Mouse (Mus musculus) lung, embryonic 16.5 days (tissue): ENCODE measurements around the gene Lhcgr. TPM values are rescaled to one million over a fixed set of nuclear protein-coding genes. Genes with fewer than 3 reads are reported as not detected.

ENCODE experiments used
- ATAC-seq: fragments of 200-750 bp; cut with Nextera tagmentation; 2 replicates; pipeline ENCODE4 v1.8.0; 2017; ENCODE audit warnings: low read depth, mild to moderate bottlenecking, moderate library complexity
- H3K27ac ChIP-seq: fragments of 300-500 bp; sonication (generic); 2 replicates; pipeline ENCODE4 v1.5.1; 2014; ENCODE audit warnings: mild to moderate bottlenecking, control low read depth, low read length
- H3K27me3 ChIP-seq: fragments of 300-500 bp; sonication (generic); 2 replicates; pipeline ENCODE4 v1.6.1; 2014; ENCODE audit warnings: low read depth, low read length, mixed read lengths; ENCODE audit not compliant: control insufficient read depth, insufficient read depth
- H3K36me3 ChIP-seq: fragments of 300-500 bp; sonication (generic); 2 replicates; pipeline ENCODE4 v1.6.1; 2014; ENCODE audit warnings: low read length; ENCODE audit not compliant: control insufficient read depth, insufficient read depth
- H3K4me1 ChIP-seq: fragments of 300-500 bp; sonication (generic); replicated peaks from 2 replicates; pipeline ENCODE4 v1.6.1; 2014; ENCODE audit warnings: low read length, mixed read lengths; ENCODE audit not compliant: control insufficient read depth, insufficient read depth
- H3K4me2 ChIP-seq: fragments of 300-500 bp; sonication (generic); 2 replicates; pipeline ENCODE4 v1.6.1; 2014; ENCODE audit warnings: low read depth, low read length, control low read depth
- H3K4me3 ChIP-seq: fragments of 300-500 bp; sonication (generic); 2 replicates; pipeline ENCODE4 v1.5.1; 2014; ENCODE audit warnings: mild to moderate bottlenecking, low read length, control low read depth
- H3K9ac ChIP-seq: fragments of 300-500 bp; sonication (generic); 2 replicates; pipeline ENCODE4 v1.6.1; 2014; ENCODE audit warnings: low read length, control low read depth
- H3K9me3 ChIP-seq: fragments of 300-500 bp; sonication (generic); 2 replicates; pipeline ENCODE4 v1.6.1; 2016; ENCODE audit warnings: low read length; ENCODE audit not compliant: control insufficient read depth
- WGBS: fragments of 180-500 bp; shearing (Covaris S2); extraction: QIAGEN DNeasy Blood & Tissue Kit; methylation state at CpG from one replicate; pipeline ENCODE4 v1.1.7; 2014; 5-methylcytosine and 5-hydroxymethylcytosine counted together
- polyA plus RNA-seq: library from polyadenylated mRNA; unstranded; fragments of >200 nt; fragmentation: Nextera tagmentation; extraction: Ambion mirVana; gene quantifications from 2 replicates; pipeline ENCODE4 v1.2.1, GENCODE M21; 2015

The Lhcgr gene
- polyA plus RNA-seq, 1 experiment from 2014 or later, result 0.38 TPM

GRCm38 (mm10) chr17:88753472-88753857, 38.3 kb downstream of the Lhcgr start:
- Histone ChIP-seq H3K27ac (no peak overlapping the region), H3K9me3 (no peaks in the 10 kb centered on the region), H3K9ac (no peak overlapping the region), H3K27me3 (no peaks in the 10 kb centered on the region), H3K4me3 (peak overlapping the region; percentile 3), H3K36me3 (no peaks in the 10 kb centered on the region), H3K4me2 (peak overlapping the region; percentile 25), H3K4me1 (no peaks in the 10 kb centered on the region)
- peak; percentile 15; the same call in 1 of the 2 replicates for ATAC-seq
- WGBS, result 47% methylated on average over 12 of the region's 12 CpGs

DNA sequence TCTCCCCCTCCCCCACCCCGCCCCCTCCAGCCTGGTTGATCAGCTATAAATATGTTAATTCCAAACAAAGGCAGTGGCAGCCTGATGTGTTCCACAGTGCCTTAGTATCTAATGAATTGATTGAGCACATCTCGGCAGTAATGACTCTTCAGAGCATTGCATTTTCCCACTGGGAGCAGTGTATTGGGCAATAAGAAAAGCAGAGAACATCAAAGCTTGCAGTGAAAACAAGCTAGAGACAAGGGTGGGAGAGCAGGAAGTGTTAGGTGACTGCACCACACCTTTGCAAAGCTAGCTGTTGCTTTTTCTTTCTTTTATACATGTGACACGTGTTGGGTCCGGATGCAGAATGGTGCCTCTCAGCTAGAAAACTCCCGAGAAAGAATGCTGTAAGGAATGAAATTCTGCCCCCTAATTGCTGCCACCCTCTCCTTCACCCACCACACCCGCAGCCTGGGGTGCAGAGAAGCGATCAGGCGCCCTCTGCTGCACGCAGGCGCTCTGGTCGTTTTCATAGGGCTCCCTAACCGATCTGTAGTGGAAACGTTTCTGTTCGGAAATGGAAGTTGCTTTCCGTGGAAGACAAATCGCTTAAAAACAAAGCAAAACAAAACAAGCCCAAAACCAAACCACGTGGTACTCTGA, 38.8 kb downstream of the Lhcgr start:
- Histone ChIP-seq H3K9ac (no peak overlapping the region), H3K4me3 (peak overlapping the region; percentile 3), H3K27ac (no peak overlapping the region), H3K4me1 (no peaks in the 10 kb centered on the region), H3K4me2 (peak overlapping the region; percentile 25), H3K27me3 (no peaks in the 10 kb centered on the region), H3K9me3 (no peaks in the 10 kb centered on the region), H3K36me3 (no peaks in the 10 kb centered on the region)
- 7% methylated on average over 17 of the region's 17 CpGs for WGBS
- peak; percentile 79 for ATAC-seq

DNA sequence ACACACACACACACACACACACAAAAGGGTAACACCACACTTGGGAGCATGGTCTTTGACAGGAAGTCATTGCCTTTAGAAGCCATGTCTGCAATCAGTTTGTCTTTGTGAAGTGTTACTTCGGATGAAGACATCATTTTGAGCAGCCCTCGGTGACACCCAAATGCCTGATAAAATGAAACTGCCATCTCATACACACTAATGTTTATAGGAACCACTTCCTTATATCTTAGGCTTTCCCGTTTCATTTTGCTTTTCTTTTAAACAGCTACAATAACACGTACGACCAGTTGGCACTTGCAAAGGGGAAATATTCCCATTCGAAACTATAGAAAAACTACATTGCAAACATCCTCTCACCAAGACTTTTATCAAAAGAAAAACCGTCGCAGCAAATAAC, 42.1 kb downstream of the Lhcgr start:
- ATAC-seq, result no peak
- 37% methylated on average over 8 of the region's 8 CpGs for WGBS
- peak overlapping the region; percentile 35 for H3K4me2 ChIP-seq
- H3K4me3 ChIP-seq, result peak overlapping the region; percentile 21
- no peaks in the 10 kb centered on the region for H3K4me1 ChIP-seq
- no peaks in the 10 kb centered on the region for H3K27me3 ChIP-seq
- H3K9ac ChIP-seq, result no peak overlapping the region
- H3K9me3 ChIP-seq, result no peaks in the 10 kb centered on the region
- no peak overlapping the region for H3K27ac ChIP-seq
- no peaks in the 10 kb centered on the region for H3K36me3 ChIP-seq

DNA sequence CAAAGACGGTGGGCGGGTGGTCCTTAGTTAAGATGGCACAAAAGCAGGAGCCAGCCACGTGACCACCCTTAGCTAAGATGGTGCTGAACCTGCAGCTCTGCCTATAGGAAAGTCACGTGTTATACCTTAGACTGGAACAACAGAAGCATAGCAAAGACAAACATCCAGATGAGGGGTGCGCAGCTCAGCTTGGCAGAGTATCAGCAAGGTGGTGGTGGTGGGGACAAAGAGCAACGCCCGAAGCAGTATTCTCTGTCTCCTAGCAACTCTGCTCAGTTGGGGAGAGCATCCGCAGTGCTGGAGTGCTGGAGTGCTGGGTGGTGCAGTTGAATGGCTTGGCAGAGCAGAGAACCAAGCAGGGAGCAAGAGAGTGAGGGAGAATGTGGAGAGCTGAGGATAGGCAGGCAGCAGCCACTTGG, 85.5 kb downstream of the Lhcgr start:
- no peak overlapping the region for H3K27ac ChIP-seq
- no peak overlapping the region for H3K4me2 ChIP-seq
- H3K4me1 ChIP-seq, result peaks cover 9% of the 10 kb centered on the region
- no peaks in the 10 kb centered on the region for H3K9me3 ChIP-seq
- no peaks in the 10 kb centered on the region for H3K27me3 ChIP-seq
- H3K4me3 ChIP-seq, result no peak overlapping the region
- no peaks in the 10 kb centered on the region for H3K36me3 ChIP-seq
- no peak overlapping the region for H3K9ac ChIP-seq
- peak; percentile 60; the same call in 1 of the 2 replicates for ATAC-seq
- 50% methylated on average over 8 of the region's 8 CpGs for WGBS

DNA sequence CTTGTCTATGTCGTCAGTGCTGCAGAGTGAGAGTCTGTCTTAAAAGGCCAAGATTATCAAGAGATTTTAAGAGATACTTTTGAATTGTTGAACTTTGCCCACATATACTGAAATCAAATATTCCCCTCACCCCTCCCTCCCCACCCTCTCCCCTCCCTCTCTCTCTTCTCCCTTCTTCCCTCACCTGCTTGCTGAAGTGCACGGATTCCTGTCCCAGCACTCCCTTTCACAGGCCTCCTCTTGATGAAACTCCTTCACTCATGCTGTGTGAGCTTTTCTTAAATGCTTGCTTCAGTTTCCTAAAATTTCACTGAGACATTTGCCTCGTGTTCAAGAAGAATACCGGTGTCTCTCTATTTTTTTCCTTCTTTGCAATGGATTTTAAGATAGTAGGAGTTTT, 88.7 kb downstream of the Lhcgr start:
- Histone ChIP-seq H3K9ac (no peak overlapping the region), H3K9me3 (no peaks in the 10 kb centered on the region; the same call in 1 of the 2 replicates), H3K4me2 (no peak overlapping the region), H3K4me1 (peaks cover 9% of the 10 kb centered on the region), H3K36me3 (no peaks in the 10 kb centered on the region), H3K27me3 (no peaks in the 10 kb centered on the region), H3K4me3 (no peak overlapping the region), H3K27ac (no peak overlapping the region)
- ATAC-seq, result peak; percentile 66
- 32% methylated on average over 4 of the region's 4 CpGs for WGBS

DNA sequence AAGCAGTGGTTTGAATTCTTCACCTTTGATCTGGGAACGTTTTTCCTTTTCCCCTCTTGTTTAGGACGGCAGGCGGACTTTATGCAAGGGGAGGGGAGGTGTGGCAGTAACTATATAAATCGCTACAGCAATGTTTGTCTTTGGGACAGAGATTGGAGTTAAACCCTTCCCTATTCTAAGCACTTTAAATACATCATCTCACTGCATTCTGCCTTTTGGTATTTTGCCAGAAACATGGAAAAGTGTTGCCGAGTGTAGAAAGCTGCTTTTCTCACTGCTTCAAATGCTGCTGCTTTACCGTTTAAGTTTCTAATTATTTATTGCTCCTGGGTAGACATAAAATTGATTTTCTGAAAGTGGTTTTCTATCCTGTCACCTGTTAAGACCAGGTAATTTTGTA, 89.4 kb downstream of the Lhcgr start:
- WGBS, result 8% methylated on average over 6 of the region's 6 CpGs
- ATAC-seq, result peak; percentile 41
- peaks cover 9% of the 10 kb centered on the region for H3K4me1 ChIP-seq
- H3K27me3 ChIP-seq, result no peaks in the 10 kb centered on the region
- peak overlapping the region; percentile 33 for H3K4me2 ChIP-seq
- no peak overlapping the region for H3K9ac ChIP-seq
- peak overlapping the region; percentile 6; the same call in 1 of the 2 replicates for H3K27ac ChIP-seq
- no peaks in the 10 kb centered on the region for H3K36me3 ChIP-seq
- H3K9me3 ChIP-seq, result no peaks in the 10 kb centered on the region; the same call in 1 of the 2 replicates
- H3K4me3 ChIP-seq, result no peak overlapping the region

- Histone ChIP-seq H3K27ac (no peak overlapping the region), H3K4me1 (peaks cover 12% of the 10 kb centered on the region), H3K4me3 (no peak overlapping the region), H3K4me2 (no peak overlapping the region), H3K9ac (no peak overlapping the region), H3K27me3 (no peaks in the 10 kb centered on the region), H3K9me3 (no peaks in the 10 kb centered on the region; the same call in 1 of the 2 replicates), H3K36me3 (no peaks in the 10 kb centered on the region)
- ATAC-seq, result no peak
Observed at GRCm38 (mm10) chr17:88700901-88701300, 90.9 kb downstream of the Lhcgr start.

DNA sequence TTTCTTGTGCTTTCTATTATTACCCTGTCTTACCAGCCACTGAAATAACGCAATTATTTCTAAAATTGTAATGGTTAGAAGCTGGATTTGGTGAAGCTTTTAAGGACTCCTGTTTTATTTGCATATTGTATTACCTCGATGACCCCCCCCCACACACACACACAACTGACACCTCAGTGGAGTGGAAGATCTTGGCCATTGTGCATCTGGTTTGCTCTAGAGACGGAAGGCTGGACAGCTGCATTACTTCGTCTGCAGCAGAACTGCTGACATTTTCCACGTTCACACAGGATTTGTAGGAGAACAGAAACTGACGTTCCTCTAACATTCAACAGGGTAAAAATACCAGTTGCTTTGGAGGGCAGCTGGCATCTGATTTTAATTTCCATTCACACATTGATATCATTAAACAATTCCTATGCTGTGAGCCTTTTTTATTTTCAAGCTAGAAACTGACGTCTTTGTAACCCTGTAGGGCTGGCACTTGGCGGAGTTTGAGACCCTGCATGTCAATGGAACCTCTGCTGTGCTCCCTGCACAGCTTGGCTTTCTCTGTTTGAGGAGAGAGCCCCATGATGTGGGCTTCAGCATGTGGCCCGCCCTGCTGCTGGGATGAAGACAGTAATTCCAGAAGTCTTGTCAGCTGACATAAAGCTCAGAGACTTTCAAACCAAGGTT, 95.0 kb downstream of the Lhcgr start:
- peaks cover 3% of the 10 kb centered on the region; the same call in 1 of the 2 replicates for H3K4me1 ChIP-seq
- no peaks in the 10 kb centered on the region; the same call in 1 of the 2 replicates for H3K9me3 ChIP-seq
- no peaks in the 10 kb centered on the region for H3K36me3 ChIP-seq
- 49% methylated on average over 9 of the region's 9 CpGs for WGBS
- no peak overlapping the region for H3K4me3 ChIP-seq
- ATAC-seq, result no peak
- no peaks in the 10 kb centered on the region for H3K27me3 ChIP-seq
- H3K9ac ChIP-seq, result no peak overlapping the region
- no peak overlapping the region for H3K4me2 ChIP-seq
- no peak overlapping the region for H3K27ac ChIP-seq

DNA sequence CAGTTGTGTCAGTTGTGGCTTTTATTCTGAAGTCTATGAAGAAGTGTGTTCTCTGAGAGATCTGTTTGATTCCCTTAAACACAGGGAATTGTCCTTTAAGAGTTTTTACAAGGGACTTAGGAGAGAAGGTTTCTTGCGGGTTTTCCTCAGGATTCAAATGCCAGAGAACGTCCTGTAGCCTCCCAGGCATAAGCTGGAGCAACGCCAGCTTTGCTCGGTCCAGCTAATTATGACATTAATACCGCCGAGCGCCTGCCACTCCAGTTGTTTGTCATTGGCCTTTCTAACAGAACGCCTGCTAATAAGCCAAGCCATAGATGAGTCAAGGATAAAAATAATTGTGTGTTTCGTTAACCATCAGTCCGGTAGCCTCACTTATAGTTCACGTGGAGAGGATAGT, 103.6 kb downstream of the Lhcgr start:
- H3K27me3 ChIP-seq, result no peaks in the 10 kb centered on the region
- no peaks in the 10 kb centered on the region for H3K4me1 ChIP-seq
- ATAC-seq, result no peak
- H3K9ac ChIP-seq, result no peak overlapping the region
- no peaks in the 10 kb centered on the region for H3K9me3 ChIP-seq
- H3K27ac ChIP-seq, result no peak overlapping the region
- H3K36me3 ChIP-seq, result no peaks in the 10 kb centered on the region
- no peak overlapping the region for H3K4me2 ChIP-seq
- 55% methylated on average over 11 of the region's 11 CpGs for WGBS
- no peak overlapping the region for H3K4me3 ChIP-seq
